Mouse (Mus musculus) adrenal gland, postnatal 4 days (tissue): ENCODE measurements around the gene Fam57a. TPM values are rescaled to one million over a fixed set of nuclear protein-coding genes. Genes with fewer than 3 reads are reported as not detected.
A peak's percentile ranks its signal among the peaks of the same experiment; 100 is the strongest.

Experiments
- DNase-seq, 2 experiments: peaks; one replicate each; pipeline ENCODE4 v3.0.0; 2021 to 2022; ENCODE audit warnings: low spot score in 2 of 2, mixed read lengths in 2 of 2
- long read RNA-seq, 2 experiments: library from polyadenylated mRNA; stranded (forward); transcript quantifications; one replicate each; pipeline ENCODE4 v2.0.0; 2021
- total RNA-seq, 2 experiments: library from RNA; stranded (reverse); gene quantifications; 2 replicates each; pipeline ENCODE4 v1.2.3; 2021

The Fam57a gene
- 10 to 100 TPM in 1 of 2 experiments, 1 to 10 TPM in 1; 9.8 to 10.5 TPM for total RNA-seq
- long read RNA-seq, experiment 1, transcript Fam57a-201 (5 exons, 2,130 nt) = major isoform, 5 of 8 reads
- long read RNA-seq, experiment 1, partial matches to known transcripts = 0 of 8 reads
- long read RNA-seq, experiment 1, other reads (novel, unspliced or antisense) = 3 of 8 reads
- long read RNA-seq, experiment 2, transcript Fam57a-201 (5 exons, 2,130 nt) = major isoform, 6 of 7 reads
- long read RNA-seq, experiment 2, partial matches to known transcripts = 0 of 7 reads
- long read RNA-seq, experiment 2, other reads (novel, unspliced or antisense) = 1 of 7 reads

DNA sequence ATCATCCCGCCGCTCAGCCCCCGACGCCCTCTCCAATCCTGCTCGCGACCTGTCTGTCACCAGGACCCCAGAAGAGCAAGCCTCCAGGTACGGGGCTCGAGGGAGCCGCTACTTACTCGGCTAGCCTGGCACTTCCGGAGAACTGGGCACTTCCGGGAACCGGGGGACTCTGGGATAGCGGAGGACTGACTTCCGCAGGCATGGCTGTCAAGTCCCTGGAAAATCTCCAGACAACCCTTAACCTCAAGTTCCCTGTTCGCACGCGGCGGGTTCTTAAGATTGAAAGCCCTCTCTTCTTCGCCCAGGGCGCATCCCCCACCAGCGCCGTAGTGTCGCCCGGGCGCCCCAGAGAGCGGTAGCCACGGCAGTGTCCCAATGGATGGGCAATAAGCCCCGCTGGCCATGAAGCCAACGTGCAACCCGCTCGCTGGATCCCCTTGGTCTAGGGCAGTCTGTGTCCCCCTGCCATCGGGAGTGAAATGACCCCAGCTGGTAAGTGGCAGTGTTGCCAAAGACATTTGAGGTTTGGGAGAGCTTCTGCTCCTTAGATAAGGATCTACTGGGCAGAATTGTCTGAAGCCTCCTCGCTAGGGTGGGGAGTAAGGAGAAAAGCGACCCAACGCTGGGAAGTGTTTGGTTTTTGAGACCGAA is at the start of gene Fam57a, which contains the start of gene Vps53:
TSS of gene Fam57a (plus strand) at position 177 of the 651 bp plus-strand sequence.
TSS of gene Vps53 (minus strand) at position 153 of the 651 bp plus-strand sequence.
- peak; percentile 82 to 83 for DNase-seq

DNA sequence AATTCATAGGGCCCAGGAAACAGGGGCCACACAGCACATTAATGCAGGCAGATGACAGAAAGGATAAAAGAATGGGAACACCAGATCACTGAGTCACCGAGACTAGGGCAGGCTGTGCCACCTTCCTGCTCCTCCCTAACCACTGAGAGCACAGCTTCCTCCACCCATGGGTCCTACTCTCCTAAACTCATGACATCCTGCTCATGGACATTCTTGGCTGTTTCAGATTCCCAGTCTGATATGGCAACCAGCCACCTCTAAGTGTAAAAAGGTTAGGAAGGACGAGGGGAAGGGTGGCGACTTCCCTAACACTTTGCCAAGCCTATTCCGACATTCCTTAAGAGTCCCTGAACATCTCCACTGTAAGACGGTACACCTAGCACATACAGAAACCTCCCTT is 48.6 kb upstream of the Fam57a start:
- DNase-seq = no peak

DNA sequence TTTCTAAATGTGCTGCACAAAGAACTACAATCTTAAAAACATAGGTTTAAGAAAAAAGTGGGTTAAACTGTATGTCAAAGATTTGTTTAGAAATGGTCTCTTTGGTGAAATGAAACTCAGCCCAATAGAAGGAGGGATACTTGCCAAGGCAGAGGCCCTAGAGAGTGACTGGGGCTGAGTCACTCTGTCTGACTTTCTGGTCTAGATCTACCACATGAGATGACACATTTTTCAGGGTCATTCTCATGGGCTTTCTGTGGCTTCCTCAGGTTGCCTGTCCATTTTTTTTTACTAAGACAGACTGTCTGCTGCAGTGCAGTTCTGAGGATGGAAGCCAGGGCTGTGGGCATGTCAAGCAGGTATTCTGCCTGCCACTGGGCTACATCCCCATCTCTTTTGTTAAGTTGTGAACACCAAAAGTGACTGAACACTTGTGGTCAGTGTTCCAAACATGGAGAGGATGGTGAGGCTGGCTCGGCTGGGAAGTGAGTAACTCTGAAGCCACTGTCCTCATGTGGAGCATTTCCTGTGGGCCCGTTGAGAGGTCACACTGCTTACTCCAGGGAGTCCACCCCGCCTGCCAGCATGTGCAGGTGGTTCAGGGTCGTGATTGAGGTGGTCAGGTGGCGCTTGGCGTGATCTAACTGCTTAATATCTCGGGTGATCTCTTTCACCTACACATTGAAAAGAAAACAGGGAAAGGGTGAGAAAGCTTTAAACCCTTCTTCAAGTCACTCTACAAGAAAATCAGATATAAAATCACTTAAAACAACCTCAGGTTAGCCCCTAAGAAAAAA is 43.6 kb upstream of the Fam57a start:
- DNase-seq = no peak

DNA sequence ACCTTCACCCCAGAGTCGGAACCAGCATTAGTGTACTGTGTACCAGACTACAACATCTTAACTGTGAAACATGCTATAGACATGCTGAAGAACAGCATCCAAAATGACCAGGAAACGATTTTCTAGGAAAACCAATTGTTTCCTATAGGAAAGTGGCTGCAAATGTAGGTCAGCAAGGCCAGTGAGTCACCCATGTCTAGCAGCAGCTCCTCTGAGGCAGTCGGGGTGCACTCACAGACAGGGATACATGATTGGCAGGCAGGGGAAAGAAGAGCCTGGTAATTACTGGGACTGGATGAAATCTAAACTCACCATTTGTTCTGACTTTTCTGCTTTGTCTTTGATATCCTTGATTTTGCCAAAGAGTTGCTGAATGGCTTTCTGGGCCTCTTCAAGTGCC is 41.5 kb upstream of the Fam57a start:
- no peak for DNase-seq

DNA sequence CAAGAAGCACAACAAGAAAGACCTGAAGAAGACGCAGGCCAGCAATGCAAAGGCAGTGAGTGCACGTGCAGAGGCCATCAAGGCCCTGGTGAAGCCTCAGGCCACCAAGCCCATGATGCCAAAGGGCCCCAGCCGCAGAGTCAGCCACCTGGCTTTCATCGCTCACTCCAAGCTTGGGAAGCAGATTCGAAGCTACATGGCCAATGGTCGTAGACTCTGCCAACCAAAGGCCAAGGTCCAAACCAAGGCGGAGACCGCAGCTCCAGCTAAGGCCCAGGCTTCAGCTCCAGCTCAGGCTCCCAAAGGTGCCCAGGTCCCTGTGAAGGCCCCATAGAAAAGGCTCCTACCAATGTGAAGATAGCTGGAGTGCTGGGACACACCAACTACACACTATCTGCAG is 35.1 kb upstream of the Fam57a start:
- DNase-seq = no peak

DNA sequence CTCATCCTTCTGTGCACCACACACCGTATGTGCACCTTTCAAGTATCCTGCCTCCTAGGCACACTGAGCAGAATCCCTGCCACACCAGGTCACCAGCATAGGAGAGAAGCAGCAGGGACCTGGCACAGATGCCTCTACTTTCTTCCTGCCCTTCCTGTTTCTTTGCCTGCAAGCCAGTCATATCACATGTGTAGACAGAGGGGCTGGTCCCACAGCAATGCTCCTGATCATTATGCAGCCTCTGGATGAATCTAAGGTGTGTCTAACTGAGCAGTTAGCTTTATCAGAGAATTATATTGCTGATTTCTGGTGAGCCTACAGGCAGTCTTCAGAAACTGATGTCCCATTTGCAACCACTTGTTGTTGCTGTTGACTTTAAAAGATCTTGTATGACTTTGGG is 34.3 kb upstream of the Fam57a start:
- DNase-seq = no peak

DNA sequence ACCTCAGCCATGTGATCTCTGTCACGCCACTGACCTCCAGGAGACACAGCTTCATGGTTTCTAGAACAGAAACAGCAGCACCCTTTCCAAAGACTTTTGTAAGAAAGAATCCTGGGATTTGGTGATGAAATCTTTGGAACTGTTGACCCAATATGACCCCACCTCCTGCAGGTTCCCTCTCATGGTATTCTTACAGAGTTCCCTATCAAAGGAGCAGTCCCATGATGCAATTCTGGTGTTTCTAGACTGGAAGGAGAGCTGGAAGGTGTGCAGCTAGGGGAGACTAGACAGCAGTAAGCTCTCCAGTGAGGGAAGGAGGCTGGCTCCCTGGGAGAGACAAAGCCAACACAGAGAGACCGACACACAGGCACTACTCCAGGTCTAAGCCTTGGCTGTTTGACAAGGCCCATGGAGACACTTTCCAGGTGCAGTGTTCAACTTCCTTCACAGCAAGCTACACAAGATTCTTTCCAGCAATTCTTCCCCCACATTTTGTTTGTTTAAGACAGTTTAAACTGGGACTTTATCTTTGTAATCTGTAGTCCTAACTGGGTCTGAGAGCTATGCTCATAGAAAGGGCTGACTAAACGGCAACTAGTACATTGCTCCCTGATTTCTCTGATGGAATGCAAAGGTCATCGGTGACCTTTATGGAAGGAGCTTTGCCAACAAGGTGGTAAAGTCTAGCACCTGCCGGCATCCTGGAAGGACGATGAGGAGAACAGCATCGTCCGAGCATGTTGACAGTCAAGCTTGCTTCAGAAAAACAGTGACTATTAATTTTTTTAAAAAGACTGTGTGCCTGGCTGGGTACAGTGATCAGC is 33.1 kb upstream of the Fam57a start:
- no peak for DNase-seq

DNA sequence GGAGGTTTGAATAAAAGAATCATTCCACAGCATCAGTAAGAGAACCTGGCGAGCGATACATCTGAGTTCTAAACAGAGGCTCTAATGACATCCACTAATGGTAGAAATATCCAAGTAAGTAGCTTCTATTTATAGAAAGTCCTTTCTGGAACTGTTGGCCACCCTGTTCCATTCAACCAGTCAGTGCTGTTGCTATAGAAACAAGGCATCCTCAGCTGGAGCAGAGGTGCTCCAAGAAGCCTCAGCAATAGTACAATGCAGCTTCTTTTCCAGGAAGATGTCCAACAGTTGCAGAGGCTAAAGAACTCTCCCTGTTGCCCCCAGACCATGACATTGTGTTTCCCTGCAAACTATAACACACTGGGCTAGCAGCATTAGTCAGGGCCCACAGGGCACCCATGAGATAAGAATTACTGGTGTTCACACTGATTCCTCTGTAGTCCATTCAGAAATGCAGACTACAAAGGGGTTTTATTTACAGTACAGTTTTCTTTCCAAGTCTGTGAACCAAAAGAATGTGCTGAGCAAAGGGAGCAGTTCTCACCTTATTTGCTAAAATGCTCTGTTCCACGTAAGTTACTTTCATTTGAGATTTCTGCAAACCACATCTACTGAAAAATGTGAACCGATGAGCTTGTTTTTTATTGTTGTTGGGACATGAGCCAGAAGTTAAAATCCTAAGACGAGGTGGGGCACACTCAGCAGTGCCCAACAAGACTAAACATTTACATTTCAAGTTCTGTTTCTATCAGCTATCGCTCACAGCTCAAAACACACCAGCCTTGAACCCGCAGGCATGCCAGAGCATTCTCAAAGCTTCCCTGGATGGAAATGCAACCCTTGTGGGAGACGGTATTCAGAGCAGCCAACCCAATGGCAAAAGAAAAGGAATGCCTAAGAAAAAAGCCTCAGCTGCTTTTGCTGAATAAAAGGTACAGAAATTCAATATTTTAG is 31.1 kb upstream of the Fam57a start:
- DNase-seq = no peak

DNA sequence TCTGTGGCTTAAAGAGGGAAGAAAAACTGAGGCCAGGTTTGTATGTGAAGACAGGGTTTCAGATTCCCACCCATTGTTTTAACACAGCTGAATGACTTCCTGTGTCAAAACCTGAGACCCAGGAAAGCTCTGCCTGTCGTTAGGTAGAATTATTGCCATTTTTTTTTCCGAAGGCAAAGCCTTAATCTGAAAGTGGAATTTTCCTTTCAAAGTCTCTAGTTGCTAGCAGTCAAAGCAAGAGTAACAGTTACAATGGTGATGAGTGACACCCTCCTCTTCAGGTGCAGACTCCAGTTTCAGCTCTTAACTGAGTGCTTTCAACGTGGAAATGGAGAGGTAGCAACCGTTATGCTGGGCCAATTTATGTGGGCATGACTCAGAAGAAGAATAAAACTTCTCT is 28.5 kb upstream of the Fam57a start:
- DNase-seq = no peak

DNA sequence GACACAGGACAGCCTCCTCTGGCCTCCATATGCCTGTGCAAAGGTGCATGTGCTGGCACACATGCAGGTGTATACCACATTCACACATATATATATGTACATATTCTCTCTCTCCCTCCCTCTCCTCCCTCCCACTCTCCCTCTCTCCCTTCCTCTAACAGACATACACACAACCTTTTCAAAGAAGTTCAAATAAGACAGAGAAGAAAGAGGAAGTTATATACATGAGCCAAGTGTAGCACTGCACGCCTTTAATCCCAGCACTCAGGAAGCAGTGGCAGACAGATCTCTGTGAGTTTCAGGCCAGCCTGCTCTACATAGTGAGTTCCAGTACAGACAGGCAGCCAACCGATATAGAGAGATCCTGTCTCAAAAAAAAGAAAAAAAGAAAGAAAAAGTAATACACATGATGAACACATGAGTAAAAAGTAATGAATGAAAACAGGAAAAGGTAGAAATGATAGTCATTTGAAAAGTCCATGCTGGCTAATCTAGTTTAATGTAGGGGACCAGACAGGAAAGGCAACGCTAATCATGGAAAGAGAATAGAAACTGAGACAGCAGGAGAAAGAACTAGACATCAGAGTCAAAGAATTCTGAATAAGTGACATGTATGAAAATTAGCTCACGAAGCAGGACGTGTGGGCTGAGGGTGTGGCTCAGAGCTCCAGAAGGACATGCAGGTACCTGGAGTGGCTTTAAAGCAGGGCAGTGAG is 26.1 kb upstream of the Fam57a start:
- no peak for DNase-seq

DNA sequence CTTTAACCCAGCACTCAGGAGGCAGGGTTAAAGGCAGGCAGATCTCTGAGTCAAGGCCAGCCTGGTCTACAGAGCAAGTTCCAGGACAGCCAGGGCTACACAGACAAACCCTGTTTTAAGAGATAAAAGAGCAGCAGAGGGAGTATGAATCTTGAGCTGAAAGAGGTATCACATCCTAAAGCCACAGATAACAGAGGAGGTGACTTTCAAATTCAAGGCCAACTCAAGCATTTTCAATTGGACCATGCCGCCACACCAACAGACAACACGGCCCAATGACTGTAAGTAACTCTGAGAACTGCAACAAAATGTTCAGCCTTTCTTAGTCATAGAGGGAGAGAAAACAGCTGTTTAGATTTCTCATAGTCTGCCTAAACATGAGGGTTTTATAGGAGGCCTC is 25.3 kb upstream of the Fam57a start:
- no peak for DNase-seq

DNA sequence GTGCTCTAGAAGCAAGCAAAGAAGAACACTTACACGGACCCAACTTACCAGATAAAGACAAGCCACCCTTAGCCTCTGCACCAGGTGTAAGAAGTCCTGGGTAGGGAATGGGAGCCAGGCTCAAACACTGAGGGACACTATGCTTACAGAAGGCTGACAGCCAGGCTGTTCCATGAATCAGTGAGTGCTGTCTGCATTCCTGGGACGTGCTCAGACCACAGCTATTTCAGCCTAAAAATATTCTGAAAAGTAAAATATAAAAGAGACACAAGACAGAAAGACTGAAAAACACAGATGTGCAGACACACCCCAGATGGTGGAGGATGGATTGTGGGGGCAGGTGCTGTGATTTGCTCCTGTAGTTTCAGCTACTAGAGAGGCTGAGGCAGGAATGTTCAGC is 24.6 kb upstream of the Fam57a start:
- no peak for DNase-seq

DNA sequence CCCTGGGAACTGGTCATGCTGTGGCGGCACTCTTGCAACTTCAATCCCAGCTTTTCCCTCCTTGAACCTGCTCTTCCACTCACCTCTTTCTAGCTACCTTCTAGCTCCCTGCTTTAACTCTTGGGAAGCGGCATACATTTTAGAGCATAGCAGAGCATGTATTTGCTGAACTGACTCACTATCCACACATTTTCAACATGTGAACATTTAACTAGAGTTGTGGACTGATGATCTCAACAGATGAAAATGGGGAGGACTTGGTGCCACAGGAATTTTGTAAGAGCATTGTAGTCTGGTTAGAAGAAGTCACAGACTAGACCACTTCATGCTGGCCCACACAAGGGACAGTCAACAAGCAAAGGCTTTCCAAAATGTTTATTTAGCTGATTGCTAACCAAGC is 21.1 kb upstream of the Fam57a start:
- no peak for DNase-seq

DNA sequence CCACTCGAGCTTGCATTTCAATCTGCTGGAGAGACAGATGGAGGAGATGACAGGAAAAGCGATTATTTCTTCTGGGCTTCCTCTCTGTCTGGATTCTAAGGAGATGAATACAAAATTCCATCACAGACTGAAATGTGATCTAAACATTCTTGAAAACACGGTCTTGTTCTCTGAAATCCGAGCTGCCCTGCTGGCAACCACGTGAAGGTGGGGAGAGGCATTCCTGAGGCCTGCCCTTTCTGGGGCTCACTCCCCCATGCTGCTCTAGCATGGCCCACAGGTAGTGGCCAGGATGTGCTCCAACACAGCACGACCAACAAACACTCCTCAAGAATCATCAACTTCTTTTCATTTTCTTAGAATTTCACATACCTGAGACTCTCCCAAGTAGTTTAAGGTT is 19.2 kb upstream of the Fam57a start:
- DNase-seq = no peak

DNA sequence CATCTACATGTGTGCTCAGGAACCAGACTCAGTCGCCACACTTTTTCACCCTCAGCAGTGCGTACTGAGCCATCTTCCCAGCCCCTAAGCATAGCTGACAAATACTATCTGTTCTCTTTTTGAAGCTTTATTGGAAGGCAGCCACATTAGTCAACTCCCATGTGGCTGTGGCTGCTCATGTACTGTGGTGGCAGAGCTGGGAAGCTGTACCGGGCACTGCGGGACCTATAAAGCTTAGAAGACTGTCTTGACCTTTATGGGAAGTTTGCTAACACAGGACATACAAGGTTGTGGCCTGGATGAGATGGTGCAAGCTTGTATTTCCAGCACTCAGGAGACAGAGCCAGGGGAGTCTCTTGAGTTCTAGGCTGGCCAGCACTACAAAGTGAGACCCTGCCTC is 12.8 kb upstream of the Fam57a start:
- DNase-seq = no peak

DNA sequence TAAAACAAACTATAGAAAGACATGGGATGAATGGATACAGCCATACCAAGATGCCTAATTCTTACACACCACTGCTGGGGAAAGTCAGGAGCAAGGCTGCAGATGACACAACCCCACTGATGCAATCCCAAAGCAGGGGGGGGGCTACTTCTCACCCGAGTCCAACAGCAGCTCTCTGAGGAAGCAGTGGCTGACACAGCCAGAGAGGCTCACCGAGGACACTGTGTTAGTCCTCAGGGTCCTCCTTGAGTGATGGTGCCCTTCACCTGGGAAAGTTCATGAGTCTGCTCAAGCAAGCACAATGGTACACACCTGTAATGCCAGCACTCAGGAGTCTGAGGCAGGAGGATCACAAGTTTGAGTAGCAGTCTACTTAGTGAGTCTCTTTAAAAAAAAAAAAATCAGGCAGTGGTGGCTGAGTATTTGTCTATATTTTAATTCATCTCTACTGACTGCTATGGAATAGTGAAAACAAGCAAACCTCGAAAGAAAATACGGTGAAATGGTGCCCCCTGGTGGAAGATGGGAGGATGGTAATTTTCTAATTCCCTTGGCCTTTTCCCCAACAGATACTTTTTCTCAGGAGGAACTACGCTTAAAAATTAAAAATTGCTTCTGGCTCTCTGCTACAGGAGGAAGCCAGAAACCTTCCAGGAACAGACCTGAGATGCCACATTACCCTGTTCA is 12.2 kb upstream of the Fam57a start:
- peak; percentile 21 to 50 for DNase-seq

DNA sequence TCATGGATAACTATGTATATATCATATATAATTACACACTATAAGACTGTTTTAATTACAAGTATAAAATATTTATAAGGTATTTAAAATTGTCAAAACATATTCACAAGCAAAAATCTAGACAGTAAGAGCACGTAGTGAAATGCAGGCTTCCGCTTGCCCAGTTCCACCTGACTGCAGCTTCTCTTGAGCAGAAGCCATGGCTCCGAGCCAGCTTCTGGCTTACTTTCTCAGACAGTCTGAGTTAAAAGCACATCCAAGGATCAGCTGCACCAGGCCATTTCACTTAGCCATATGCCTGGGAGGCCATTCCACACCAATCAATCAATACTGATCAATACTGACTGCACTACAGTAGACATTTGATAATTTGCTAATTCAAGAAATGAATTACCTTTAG is 10.5 kb upstream of the Fam57a start:
- DNase-seq = no peak

DNA sequence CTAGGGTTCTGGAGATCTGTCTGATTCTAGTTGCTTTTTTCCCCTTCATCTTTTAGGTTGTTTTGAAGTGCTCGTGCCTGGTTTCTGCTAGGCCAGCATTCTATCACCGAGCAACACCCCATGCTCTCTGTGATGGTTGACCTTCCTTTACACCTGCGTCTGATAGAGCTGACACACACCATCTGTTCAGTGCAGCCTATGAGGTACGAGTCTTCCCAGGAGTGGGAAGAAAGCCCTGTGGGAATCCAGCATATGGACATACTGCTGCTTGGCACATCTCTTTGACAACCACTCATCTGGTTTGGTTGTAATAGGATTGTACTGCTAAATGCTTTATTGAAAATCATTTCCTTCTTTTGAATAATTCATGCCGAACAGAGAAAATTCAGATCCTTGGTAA is 9.3 kb upstream of the Fam57a start:
- no peak for DNase-seq
